Mouse (Mus musculus): ENCODE measurements around the gene Kif21b. TPM values are rescaled to one million over a fixed set of nuclear protein-coding genes. Genes with fewer than 3 reads are reported as not detected.

The Kif21b gene
- total and polyA plus RNA-seq, 3 experiments, result 4.0 to 34.0 TPM; not detected in 1

DNA sequence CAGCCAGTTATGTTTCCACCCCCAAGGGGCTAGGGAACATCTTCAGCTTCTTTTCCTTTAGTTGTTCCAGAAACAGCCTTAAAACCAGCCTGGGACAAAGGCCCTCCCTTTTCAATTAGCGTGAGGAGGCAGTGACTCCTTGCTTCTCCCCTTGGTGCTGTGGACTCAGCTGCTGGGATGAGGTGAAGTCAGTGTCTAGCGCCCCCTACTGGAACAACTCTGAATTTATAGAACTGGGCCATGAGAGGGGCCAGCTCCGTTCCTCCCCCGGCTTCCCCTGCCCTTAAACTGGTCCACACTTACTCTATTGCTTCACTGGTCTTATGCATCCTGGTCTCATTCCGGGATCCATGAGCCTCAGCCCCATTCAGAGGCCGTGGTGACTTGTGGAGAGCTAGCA, 44.0 kb downstream of the Kif21b start:
- Histone ChIP-seq H3K79me2 (ENCODE audit: control insufficient read depth, insufficient read depth, low read length, poor library complexity) (no peaks in the 10 kb centered on the region), H3K4me1 (ENCODE audit: control insufficient read depth in 1 of 2, insufficient read depth in 2 of 2, low read length in 2 of 2) (peaks cover 16 to 28% of the 10 kb centered on the region in 2 experiments), H3K9ac (ENCODE audit: control insufficient read depth, low read depth, low read length, poor library complexity, severe bottlenecking) (no peak overlapping the region), H3K9me3 (replicated peaks; ENCODE audit: insufficient read depth, low read length) (no peaks in the 10 kb centered on the region), H3K27ac (ENCODE audit: control insufficient read depth, low read depth, low read length) (no peak overlapping the region), H3K27me3 (ENCODE audit: control insufficient read depth in 1 of 2, insufficient read depth in 2 of 2, low read length in 2 of 2) (no peaks in the 10 kb centered on the region), H3K4me3 (ENCODE audit: control insufficient read depth in 1 of 2, insufficient read depth in 1 of 2, low read depth in 2 of 2, low read length in 2 of 2) (no peak overlapping the region), H3K36me3 (ENCODE audit: control insufficient read depth in 1 of 2, insufficient read depth in 2 of 2, low read length in 2 of 2) (peaks cover 1 to 18% of the 10 kb centered on the region in 2 experiments; a peak in 3 of 4 replicates)
- no peak for TF ChIP-seq E2F4 (IDR thresholded peaks at IDR 0.05; ENCODE audit: borderline replicate concordance, low read depth, low read length)
- TF ChIP-seq MYB (IDR thresholded peaks at IDR 0.05; ENCODE audit: low read depth, low read length), result no peak
- TF ChIP-seq ZKSCAN1 (IDR thresholded peaks at IDR 0.05; ENCODE audit: low read depth, low read length), result no peak
- TF ChIP-seq JUND (IDR thresholded peaks at IDR 0.05; ENCODE audit: low read depth, low read length), result no peak
- no peak for TF ChIP-seq UBTF (IDR thresholded peaks at IDR 0.05; ENCODE audit: borderline replicate concordance, insufficient read depth, low read depth, low read length)
- no peak for TF ChIP-seq MEF2A (IDR thresholded peaks at IDR 0.05; ENCODE audit: extremely low read depth, insufficient replicate concordance, low read depth, low read length, poor library complexity, severe bottlenecking)
- TF ChIP-seq POLR2AphosphoS2 (IDR thresholded peaks at IDR 0.05; ENCODE audit: low read length), result no peak
- no peak for TF ChIP-seq EP300 (IDR thresholded peaks at IDR 0.05; ENCODE audit: low read depth in 1 of 2, low read length in 2 of 2)
- no peak for TF ChIP-seq ZMIZ1 (IDR thresholded peaks at IDR 0.05; ENCODE audit: low read depth, low read length)
- TF ChIP-seq ELF1 (IDR thresholded peaks at IDR 0.05; ENCODE audit: low read depth, low read length), result no peak
- no peak for TF ChIP-seq MAX (IDR thresholded peaks at IDR 0.05; ENCODE audit: low read length)
- no peak for TF ChIP-seq TCF12 (IDR thresholded peaks at IDR 0.05; ENCODE audit: low read depth, low read length)
- peak; percentile 73 to 80 (median 80) for TF ChIP-seq CTCF (IDR thresholded peaks at IDR 0.05 in 2 of 3, conservative IDR thresholded peaks at IDR 0.05 in 1 of 3; ENCODE audit: control insufficient read depth in 1 of 3, insufficient read depth in 1 of 3, low read depth in 2 of 3, low read length in 3 of 3, poor library complexity in 1 of 3, severe bottlenecking in 1 of 3)
- TF ChIP-seq SMC3 (IDR thresholded peaks at IDR 0.05; ENCODE audit: low read depth, low read length), result peak; percentile 52
- no peak for TF ChIP-seq RCOR1 (IDR thresholded peaks at IDR 0.05; ENCODE audit: low read depth, low read length)
- no peak for TF ChIP-seq KAT2A (conservative IDR thresholded peaks at IDR 0.05; ENCODE audit: low read depth, low read length)
- no peak for TF ChIP-seq GABPA (IDR thresholded peaks at IDR 0.05; ENCODE audit: low read depth, low read length)
- TF ChIP-seq ZC3H11A (IDR thresholded peaks at IDR 0.05; ENCODE audit: low read depth, low read length), result peak; percentile 37; the same call in 1 of the 2 replicates
- TF ChIP-seq ETS1 (IDR thresholded peaks at IDR 0.05; ENCODE audit: low read depth, low read length), result no peak
- TF ChIP-seq USF2 (IDR thresholded peaks at IDR 0.05; ENCODE audit: borderline replicate concordance in 1 of 2, insufficient read depth in 1 of 2, low read depth in 1 of 2, low read length in 2 of 2), result no peak
- no peak for TF ChIP-seq ZNF384 (IDR thresholded peaks at IDR 0.05; ENCODE audit: low read depth, low read length)
- no peak for TF ChIP-seq TBP (IDR thresholded peaks at IDR 0.05; ENCODE audit: low read depth, low read length)
- TF ChIP-seq USF1 (IDR thresholded peaks at IDR 0.05; ENCODE audit: low read depth, low read length), result no peak
- peak; percentile 63 for TF ChIP-seq RAD21 (IDR thresholded peaks at IDR 0.05; ENCODE audit: low read depth, low read length)
- TF ChIP-seq BHLHE40 (IDR thresholded peaks at IDR 0.05; ENCODE audit: borderline replicate concordance, low read depth, low read length), result no peak
- DNase-seq (ENCODE audit: low read depth, low spot score), result peak; percentile 73
